Mouse (Mus musculus) testis, adult 2 months (tissue): ENCODE results near the gene Ankrd7.

Experiments
- CTCF ChIP-seq: fragments of 200-500 bp; IDR thresholded peaks from 2 replicates; pipeline ENCODE4 v1.5.1; 2012; ENCODE audit warnings: low read depth, mild to moderate bottlenecking, inconsistent platforms, low read length, moderate library complexity; ENCODE audit not compliant: control insufficient read depth, insufficient read depth, insufficient replicate concordance
- POLR2A ChIP-seq: fragments of 200-500 bp; IDR thresholded peaks from 2 replicates; pipeline ENCODE4 v1.6.1; 2012; ENCODE audit warnings: low read depth, mild to moderate bottlenecking, inconsistent platforms, low read length, moderate library complexity; ENCODE audit not compliant: control insufficient read depth

DNA sequence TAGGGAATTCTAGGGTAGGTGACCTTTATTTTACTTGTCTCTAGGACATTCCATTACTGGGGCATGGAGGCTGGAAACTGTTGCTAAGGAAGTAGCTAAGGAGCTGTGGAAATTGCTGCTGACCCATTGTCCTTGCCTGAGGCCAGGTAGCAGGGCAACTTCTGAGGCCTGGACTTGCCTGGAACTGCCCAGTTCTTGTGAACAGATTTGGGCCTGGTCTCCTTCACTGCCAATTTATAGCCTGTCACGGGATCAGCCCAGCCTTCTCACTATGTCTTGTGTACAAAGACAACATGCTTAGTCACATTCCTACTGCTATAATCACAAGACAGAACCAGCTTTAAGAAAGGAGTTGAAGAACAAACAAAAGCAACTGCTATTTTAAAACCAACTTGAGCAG, 43.3 kb upstream of the Ankrd7 start:
- TF ChIP-seq CTCF (no peak), POLR2A (no peak)
